Mouse (Mus musculus): ENCODE results near the gene Fbxo42. TPM values are rescaled to one million over a fixed set of nuclear protein-coding genes. Genes with fewer than 3 reads are reported as not detected.

Gene Fbxo42
- polyA plus RNA-seq, 1 experiment from 2014 or later = 18.0 TPM

- no peaks in the 10 kb centered on the region for H3K9me3 ChIP-seq (replicated peaks; ENCODE audit: control insufficient read depth, low read length)
- H3K9ac ChIP-seq (ENCODE audit: low read depth, low read length) = no peak overlapping the region
- no peaks in the 10 kb centered on the region; the same call in 1 of the 2 replicates for H3K4me1 ChIP-seq (ENCODE audit: control insufficient read depth, low read depth, low read length)
- H3K27me3 ChIP-seq (ENCODE audit: control insufficient read depth, insufficient read depth, low read depth, low read length) = no peaks in the 10 kb centered on the region
- H3K4me2 ChIP-seq (ENCODE audit: low read depth, low read length) = no peak overlapping the region
- no peak overlapping the region for H3K4me3 ChIP-seq (ENCODE audit: low read depth, low read length)
- peak; percentile 38 for ATAC-seq (ENCODE audit: low read depth)
- peaks cover 25% of the 10 kb centered on the region for H3K36me3 ChIP-seq (ENCODE audit: control insufficient read depth, insufficient read depth)
- H3K27ac ChIP-seq (ENCODE audit: low read length) = peak overlapping the region; percentile 48
- 77% methylated on average over 10 of the region's 10 CpGs for WGBS (ENCODE audit: insufficient replicate concordance)
Measured at GRCm38 (mm10) chr4:141176328-141176838, 28.7 kb downstream of the Fbxo42 start.

GRCm38 (mm10) chr4:141178500-141178899 is 30.8 kb downstream of the Fbxo42 start:
- ATAC-seq (ENCODE audit: low read depth) = no peak
- H3K4me1 ChIP-seq (ENCODE audit: control insufficient read depth, low read depth, low read length) = no peaks in the 10 kb centered on the region; the same call in 1 of the 2 replicates
- 87% methylated on average over 4 of the region's 4 CpGs for WGBS (ENCODE audit: insufficient replicate concordance)
- no peak overlapping the region for H3K27ac ChIP-seq (ENCODE audit: low read length)
- peaks cover 25% of the 10 kb centered on the region for H3K36me3 ChIP-seq (ENCODE audit: control insufficient read depth, insufficient read depth)
- H3K4me3 ChIP-seq (ENCODE audit: low read depth, low read length) = no peak overlapping the region
- no peak overlapping the region for H3K4me2 ChIP-seq (ENCODE audit: low read depth, low read length)
- no peaks in the 10 kb centered on the region for H3K9me3 ChIP-seq (replicated peaks; ENCODE audit: control insufficient read depth, low read length)
- H3K9ac ChIP-seq (ENCODE audit: low read depth, low read length) = no peak overlapping the region
- no peaks in the 10 kb centered on the region for H3K27me3 ChIP-seq (ENCODE audit: control insufficient read depth, insufficient read depth, low read depth, low read length)

- Histone ChIP-seq H3K4me1 (ENCODE audit: control insufficient read depth, low read depth, low read length) (peaks cover under 1% of the 10 kb centered on the region; the same call in 1 of the 2 replicates), H3K36me3 (ENCODE audit: control insufficient read depth, insufficient read depth) (peaks cover 24% of the 10 kb centered on the region), H3K4me2 (ENCODE audit: low read depth, low read length) (no peak overlapping the region), H3K27ac (ENCODE audit: low read length) (no peak overlapping the region), H3K27me3 (ENCODE audit: control insufficient read depth, insufficient read depth, low read depth, low read length) (no peaks in the 10 kb centered on the region), H3K4me3 (ENCODE audit: low read depth, low read length) (no peak overlapping the region), H3K9me3 (replicated peaks; ENCODE audit: control insufficient read depth, low read length) (no peaks in the 10 kb centered on the region), H3K9ac (ENCODE audit: low read depth, low read length) (no peak overlapping the region)
- ATAC-seq (ENCODE audit: low read depth) = no peak
- 86% methylated on average over 8 of the region's 8 CpGs for WGBS (ENCODE audit: insufficient replicate concordance)
Measured at GRCm38 (mm10) chr4:141180831-141181230, 33.1 kb downstream of the Fbxo42 start.

GRCm38 (mm10) chr4:141181981-141182380 is 34.3 kb downstream of the Fbxo42 start:
- Histone ChIP-seq H3K4me1 (ENCODE audit: control insufficient read depth, low read depth, low read length) (peaks cover 9% of the 10 kb centered on the region), H3K27me3 (ENCODE audit: control insufficient read depth, insufficient read depth, low read depth, low read length) (no peaks in the 10 kb centered on the region), H3K36me3 (ENCODE audit: control insufficient read depth, insufficient read depth) (peaks cover 24% of the 10 kb centered on the region), H3K9ac (ENCODE audit: low read depth, low read length) (no peak overlapping the region), H3K27ac (ENCODE audit: low read length) (no peak overlapping the region), H3K9me3 (replicated peaks; ENCODE audit: control insufficient read depth, low read length) (no peaks in the 10 kb centered on the region), H3K4me2 (ENCODE audit: low read depth, low read length) (no peak overlapping the region), H3K4me3 (ENCODE audit: low read depth, low read length) (no peak overlapping the region)
- no peak for ATAC-seq (ENCODE audit: low read depth)
- WGBS (ENCODE audit: insufficient replicate concordance) = 80% methylated on average over 6 of the region's 6 CpGs

GRCm38 (mm10) chr4:141183932-141184331 is 36.2 kb downstream of the Fbxo42 start:
- no peak overlapping the region for H3K9ac ChIP-seq (ENCODE audit: low read depth, low read length)
- no peak overlapping the region for H3K4me2 ChIP-seq (ENCODE audit: low read depth, low read length)
- peaks cover 19% of the 10 kb centered on the region for H3K36me3 ChIP-seq (ENCODE audit: control insufficient read depth, insufficient read depth)
- WGBS (ENCODE audit: insufficient replicate concordance) = 79% methylated on average over 2 of the region's 2 CpGs
- no peak for ATAC-seq (ENCODE audit: low read depth)
- no peak overlapping the region for H3K4me3 ChIP-seq (ENCODE audit: low read depth, low read length)
- peaks cover 11% of the 10 kb centered on the region for H3K4me1 ChIP-seq (ENCODE audit: control insufficient read depth, low read depth, low read length)
- H3K9me3 ChIP-seq (replicated peaks; ENCODE audit: control insufficient read depth, low read length) = no peaks in the 10 kb centered on the region
- H3K27me3 ChIP-seq (ENCODE audit: control insufficient read depth, insufficient read depth, low read depth, low read length) = no peaks in the 10 kb centered on the region
- no peak overlapping the region for H3K27ac ChIP-seq (ENCODE audit: low read length)

GRCm38 (mm10) chr4:141184426-141184825 is 36.7 kb downstream of the Fbxo42 start:
- H3K4me3 ChIP-seq (ENCODE audit: low read depth, low read length) = no peak overlapping the region
- no peak overlapping the region for H3K4me2 ChIP-seq (ENCODE audit: low read depth, low read length)
- H3K27me3 ChIP-seq (ENCODE audit: control insufficient read depth, insufficient read depth, low read depth, low read length) = no peaks in the 10 kb centered on the region
- H3K27ac ChIP-seq (ENCODE audit: low read length) = no peak overlapping the region
- H3K36me3 ChIP-seq (ENCODE audit: control insufficient read depth, insufficient read depth) = peaks cover 19% of the 10 kb centered on the region
- WGBS (ENCODE audit: insufficient replicate concordance) = 89% methylated on average over 4 of the region's 4 CpGs
- H3K4me1 ChIP-seq (ENCODE audit: control insufficient read depth, low read depth, low read length) = peaks cover 11% of the 10 kb centered on the region
- no peak overlapping the region for H3K9ac ChIP-seq (ENCODE audit: low read depth, low read length)
- H3K9me3 ChIP-seq (replicated peaks; ENCODE audit: control insufficient read depth, low read length) = no peaks in the 10 kb centered on the region
- ATAC-seq (ENCODE audit: low read depth) = no peak

- Histone ChIP-seq H3K27ac (ENCODE audit: low read length) (peak overlapping the region; percentile 61), H3K4me2 (ENCODE audit: low read depth, low read length) (no peak overlapping the region), H3K4me1 (ENCODE audit: control insufficient read depth, low read depth, low read length) (peaks cover 11% of the 10 kb centered on the region), H3K9ac (ENCODE audit: low read depth, low read length) (no peak overlapping the region), H3K27me3 (ENCODE audit: control insufficient read depth, insufficient read depth, low read depth, low read length) (no peaks in the 10 kb centered on the region), H3K36me3 (ENCODE audit: control insufficient read depth, insufficient read depth) (peaks cover 7% of the 10 kb centered on the region), H3K9me3 (replicated peaks; ENCODE audit: control insufficient read depth, low read length) (no peaks in the 10 kb centered on the region), H3K4me3 (ENCODE audit: low read depth, low read length) (no peak overlapping the region)
- WGBS (ENCODE audit: insufficient replicate concordance) = 64% methylated on average over 9 of the region's 9 CpGs
- peak; percentile 76 for ATAC-seq (ENCODE audit: low read depth)
Measured at GRCm38 (mm10) chr4:141186923-141187836, 39.5 kb downstream of the Fbxo42 start.

GRCm38 (mm10) chr4:141191294-141191693 is 43.6 kb downstream of the Fbxo42 start:
- H3K4me2 ChIP-seq (ENCODE audit: low read depth, low read length) = no peak overlapping the region
- H3K9ac ChIP-seq (ENCODE audit: low read depth, low read length) = no peak overlapping the region
- H3K36me3 ChIP-seq (ENCODE audit: control insufficient read depth, insufficient read depth) = peaks cover 24% of the 10 kb centered on the region
- no peak for ATAC-seq (ENCODE audit: low read depth)
- no peak overlapping the region for H3K27ac ChIP-seq (ENCODE audit: low read length)
- no peak overlapping the region for H3K4me3 ChIP-seq (ENCODE audit: low read depth, low read length)
- H3K9me3 ChIP-seq (replicated peaks; ENCODE audit: control insufficient read depth, low read length) = no peaks in the 10 kb centered on the region
- no peaks in the 10 kb centered on the region for H3K27me3 ChIP-seq (ENCODE audit: control insufficient read depth, insufficient read depth, low read depth, low read length)
- WGBS (ENCODE audit: insufficient replicate concordance) = 82% methylated on average over 7 of the region's 7 CpGs
- H3K4me1 ChIP-seq (ENCODE audit: control insufficient read depth, low read depth, low read length) = peaks cover 6% of the 10 kb centered on the region

GRCm38 (mm10) chr4:141194553-141194952 is 46.8 kb downstream of the Fbxo42 start:
- WGBS (ENCODE audit: insufficient replicate concordance) = 80% methylated on average over 6 of the region's 6 CpGs
- H3K4me1 ChIP-seq (ENCODE audit: control insufficient read depth, low read depth, low read length) = no peaks in the 10 kb centered on the region
- H3K36me3 ChIP-seq (ENCODE audit: control insufficient read depth, insufficient read depth) = peaks cover 46% of the 10 kb centered on the region
- no peak for ATAC-seq (ENCODE audit: low read depth)
- no peak overlapping the region for H3K4me2 ChIP-seq (ENCODE audit: low read depth, low read length)
- H3K27me3 ChIP-seq (ENCODE audit: control insufficient read depth, insufficient read depth, low read depth, low read length) = no peaks in the 10 kb centered on the region
- H3K4me3 ChIP-seq (ENCODE audit: low read depth, low read length) = no peak overlapping the region
- no peaks in the 10 kb centered on the region for H3K9me3 ChIP-seq (replicated peaks; ENCODE audit: control insufficient read depth, low read length)
- no peak overlapping the region for H3K9ac ChIP-seq (ENCODE audit: low read depth, low read length)
- H3K27ac ChIP-seq (ENCODE audit: low read length) = no peak overlapping the region
